Mouse (Mus musculus) lung, embryonic 14.5 days (tissue): Measurements from ENCODE around the gene G0s2. TPM values are rescaled to one million over a fixed set of nuclear protein-coding genes. Genes with fewer than 3 reads are reported as not detected.

Experiments used
- ATAC-seq: fragments of 200-750 bp; cut with Nextera tagmentation; 2 replicates; pipeline ENCODE4 v1.8.0; 2017; ENCODE audit warnings: mild to moderate bottlenecking, moderate TSS enrichment, moderate library complexity; ENCODE audit not compliant: insufficient read depth
- DNase-seq: peaks from one replicate; pipeline ENCODE4 v3.0.0-alpha.2; 2015
- H3K27ac ChIP-seq: fragments of 300-500 bp; sonication (generic); 2 replicates; pipeline ENCODE4 v1.5.1; 2014; ENCODE audit warnings: low read depth, mild to moderate bottlenecking, moderate library complexity
- H3K27me3 ChIP-seq: fragments of 300-500 bp; sonication (generic); 2 replicates; pipeline ENCODE4 v1.6.1; 2014; ENCODE audit warnings: low read length, control low read depth; ENCODE audit not compliant: insufficient read depth
- H3K36me3 ChIP-seq: fragments of 300-500 bp; sonication (generic); 2 replicates; pipeline ENCODE4 v1.6.1; 2014; ENCODE audit warnings: control low read depth; ENCODE audit not compliant: insufficient read depth
- H3K4me1 ChIP-seq: fragments of 300-500 bp; sonication (generic); 2 replicates; pipeline ENCODE4 v1.6.1; 2014; ENCODE audit warnings: antibody characterized with exemption, control low read depth; ENCODE audit not compliant: insufficient read depth
- H3K4me2 ChIP-seq: fragments of 300-500 bp; sonication (generic); 2 replicates; pipeline ENCODE4 v1.6.1; 2014; ENCODE audit warnings: mild to moderate bottlenecking
- H3K4me3 ChIP-seq: fragments of 300-500 bp; sonication (generic); 2 replicates; pipeline ENCODE4 v1.5.1; 2014; ENCODE audit warnings: low read depth, low read length
- H3K9ac ChIP-seq: fragments of 300-500 bp; sonication (generic); 2 replicates; pipeline ENCODE4 v1.6.1; 2014
- H3K9me3 ChIP-seq: fragments of 300-500 bp; sonication (generic); 2 replicates; pipeline ENCODE4 v1.6.1; 2016; ENCODE audit warnings: low read depth, low read length, control low read depth
- CTCF ChIP-seq: IDR thresholded peaks from 2 replicates; pipeline ENCODE4 v1.5.1; 2016; ENCODE audit warnings: antibody characterized with exemption, low read depth
- WGBS: fragments of 180-500 bp; shearing (Covaris S2); extraction: QIAGEN DNeasy Blood & Tissue Kit; methylation state at CpG from one replicate; pipeline ENCODE4 v1.1.7; 2014; 5-methylcytosine and 5-hydroxymethylcytosine counted together
- polyA plus RNA-seq: library from polyadenylated mRNA; unstranded; fragments of >200 nt; fragmentation: Nextera tagmentation; extraction: Ambion mirVana; gene quantifications from 2 replicates; pipeline ENCODE4 v1.2.1, GENCODE M21; 2014

The G0s2 gene
- polyA plus RNA-seq, 1 experiment from 2014 or later, result 49.0 TPM

- no peak overlapping the region for H3K4me3 ChIP-seq
- H3K27me3 ChIP-seq, result no peaks in the 10 kb centered on the region
- no peaks in the 10 kb centered on the region for H3K36me3 ChIP-seq
- no peak overlapping the region for H3K9ac ChIP-seq
- no peaks in the 10 kb centered on the region for H3K9me3 ChIP-seq
- H3K4me2 ChIP-seq, result no peak overlapping the region
- TF ChIP-seq CTCF, result no peak
- no peak overlapping the region for H3K27ac ChIP-seq
- peaks cover 3% of the 10 kb centered on the region; the same call in 1 of the 2 replicates for H3K4me1 ChIP-seq
- 89% methylated on average over 3 of the region's 3 CpGs for WGBS
- DNase-seq (no peak), ATAC-seq (no peak)
These were observed 37.6 kb upstream of the G0s2 start for GRCm38 (mm10) chr1:193310519-193311085.

- no peak overlapping the region for H3K4me2 ChIP-seq
- no peaks in the 10 kb centered on the region for H3K9me3 ChIP-seq
- H3K36me3 ChIP-seq, result no peaks in the 10 kb centered on the region
- H3K9ac ChIP-seq, result no peak overlapping the region
- H3K4me1 ChIP-seq, result no peaks in the 10 kb centered on the region
- TF ChIP-seq CTCF, result no peak
- ATAC-seq, result no peak
- no peak overlapping the region for H3K27ac ChIP-seq
- no peak for DNase-seq
- WGBS, result 32% methylated on average over 1 of the region's 1 CpGs
- H3K4me3 ChIP-seq, result no peak overlapping the region
- H3K27me3 ChIP-seq, result no peaks in the 10 kb centered on the region
These were observed 36.9 kb upstream of the G0s2 start for GRCm38 (mm10) chr1:193309785-193310518.

GRCm38 (mm10) chr1:193306832-193307231, 33.8 kb upstream of the G0s2 start:
- no peaks in the 10 kb centered on the region for H3K4me1 ChIP-seq
- TF ChIP-seq CTCF, result no peak
- H3K27ac ChIP-seq, result no peak overlapping the region
- H3K9ac ChIP-seq, result no peak overlapping the region
- ATAC-seq (no peak), DNase-seq (no peak)
- no peaks in the 10 kb centered on the region for H3K27me3 ChIP-seq
- H3K4me2 ChIP-seq, result no peak overlapping the region
- 93% methylated on average over 2 of the region's 2 CpGs for WGBS
- no peaks in the 10 kb centered on the region for H3K9me3 ChIP-seq
- no peaks in the 10 kb centered on the region for H3K36me3 ChIP-seq
- no peak overlapping the region for H3K4me3 ChIP-seq

GRCm38 (mm10) chr1:193305386-193305785, 32.4 kb upstream of the G0s2 start:
- no peak overlapping the region for H3K27ac ChIP-seq
- H3K36me3 ChIP-seq, result no peaks in the 10 kb centered on the region
- H3K4me3 ChIP-seq, result no peak overlapping the region
- DNase-seq (no peak), ATAC-seq (no peak)
- no peaks in the 10 kb centered on the region for H3K4me1 ChIP-seq
- no peak overlapping the region for H3K4me2 ChIP-seq
- H3K9ac ChIP-seq, result no peak overlapping the region
- TF ChIP-seq CTCF, result no peak
- WGBS, result 37% methylated on average over 7 of the region's 7 CpGs
- H3K9me3 ChIP-seq, result no peaks in the 10 kb centered on the region
- H3K27me3 ChIP-seq, result no peaks in the 10 kb centered on the region

GRCm38 (mm10) chr1:193303096-193303495, 30.1 kb upstream of the G0s2 start:
- no peaks in the 10 kb centered on the region for H3K4me1 ChIP-seq
- H3K27ac ChIP-seq, result no peak overlapping the region
- no peak overlapping the region for H3K4me3 ChIP-seq
- ATAC-seq, result no peak
- peak overlapping the region; percentile 53; the same call in 1 of the 2 replicates for H3K4me2 ChIP-seq
- WGBS, result 74% methylated on average over 2 of the region's 2 CpGs
- H3K9me3 ChIP-seq, result no peaks in the 10 kb centered on the region
- no peaks in the 10 kb centered on the region for H3K27me3 ChIP-seq
- no peak for DNase-seq
- H3K9ac ChIP-seq, result no peak overlapping the region
- no peak for TF ChIP-seq CTCF
- H3K36me3 ChIP-seq, result no peaks in the 10 kb centered on the region

- no peaks in the 10 kb centered on the region for H3K27me3 ChIP-seq
- peak overlapping the region; percentile 14; the same call in 1 of the 2 replicates for H3K4me3 ChIP-seq
- WGBS, result 43% methylated on average over 8 of the region's 8 CpGs
- no peaks in the 10 kb centered on the region for H3K9me3 ChIP-seq
- peak overlapping the region; percentile 53 for H3K4me2 ChIP-seq
- ATAC-seq, result peak; percentile 80
- H3K9ac ChIP-seq, result peak overlapping the region; percentile 33
- H3K4me1 ChIP-seq, result no peaks in the 10 kb centered on the region
- DNase-seq, result peak; percentile 29
- TF ChIP-seq CTCF, result no peak
- H3K36me3 ChIP-seq, result no peaks in the 10 kb centered on the region
- peak overlapping the region; percentile 88 for H3K27ac ChIP-seq
These were observed 29.0 kb upstream of the G0s2 start for GRCm38 (mm10) chr1:193302093-193302405.

- Histone ChIP-seq H3K4me2 (peak overlapping the region; percentile 53), H3K4me1 (no peaks in the 10 kb centered on the region), H3K9me3 (no peaks in the 10 kb centered on the region), H3K36me3 (no peaks in the 10 kb centered on the region), H3K27ac (peak overlapping the region; percentile 88), H3K4me3 (peak overlapping the region; percentile 14; the same call in 1 of the 2 replicates), H3K9ac (peak overlapping the region; percentile 33), H3K27me3 (no peaks in the 10 kb centered on the region)
- 43% methylated on average over 6 of the region's 6 CpGs for WGBS
- DNase-seq, result peak; percentile 65
- TF ChIP-seq CTCF, result no peak
- ATAC-seq, result peak; percentile 94
These were observed 28.4 kb upstream of the G0s2 start for GRCm38 (mm10) chr1:193301216-193302092.
